Mouse (Mus musculus): ENCODE measurements at regions not wholly inside any gene's neighbourhood (a gene's known extent, or its start where the extent isn't known, plus 50 kb on each side); places are given as distances from the start of the nearest gene placed in this dataset.

DNA sequence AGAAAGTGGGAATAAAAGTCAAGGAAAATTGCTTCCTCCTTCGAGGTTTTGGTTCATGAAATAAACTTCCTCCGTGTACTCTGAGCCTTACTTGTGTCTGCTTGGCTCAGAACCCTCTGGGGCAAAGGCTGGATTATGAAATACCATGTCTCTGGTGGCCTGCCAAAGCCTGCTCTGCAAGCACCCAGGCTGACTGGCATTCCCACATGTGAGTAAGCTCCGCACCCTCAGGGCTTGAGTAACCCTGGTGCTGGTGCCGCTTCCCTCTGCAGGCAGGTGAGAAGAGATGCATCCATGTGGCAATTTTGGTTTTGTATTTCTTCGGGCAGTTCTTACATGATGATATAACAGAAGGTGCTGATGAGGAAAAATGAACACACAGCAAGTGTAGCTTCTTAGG lies 66.0 kb downstream of the Nr2f2 start:
- no peak overlapping the region for H3K9ac ChIP-seq (ENCODE audit: low read length)
- H3K9me3 ChIP-seq (replicated peaks; ENCODE audit: control insufficient read depth, low read length): no peaks in the 10 kb centered on the region
- 70% methylated on average over 5 of the region's 5 CpGs for WGBS
- no peak overlapping the region for H3K27ac ChIP-seq (ENCODE audit: low read length)
- no peak for ATAC-seq (replicated peaks; ENCODE audit: extremely low read depth, insufficient read depth, low FRiP score)
- H3K36me3 ChIP-seq (ENCODE audit: control insufficient read depth, insufficient read depth): no peaks in the 10 kb centered on the region
- no peak overlapping the region for H3K4me2 ChIP-seq (ENCODE audit: low read depth, low read length)
- no peaks in the 10 kb centered on the region for H3K27me3 ChIP-seq (ENCODE audit: control insufficient read depth, insufficient read depth, low read length)
- no peak overlapping the region for H3K4me3 ChIP-seq (ENCODE audit: low read length)
- no peaks in the 10 kb centered on the region for H3K4me1 ChIP-seq (ENCODE audit: control insufficient read depth, insufficient read depth, low read length)

GRCm38 (mm10) chr7:70291431-70291830 lies 75.1 kb downstream of the Nr2f2 start:
- Histone ChIP-seq H3K27me3 (ENCODE audit: control insufficient read depth, insufficient read depth, low read length) (peaks cover 44% of the 10 kb centered on the region), H3K9me3 (replicated peaks; ENCODE audit: control insufficient read depth, low read length) (no peaks in the 10 kb centered on the region; the same call in 1 of the 2 replicates), H3K36me3 (ENCODE audit: control insufficient read depth, insufficient read depth) (no peaks in the 10 kb centered on the region), H3K9ac (ENCODE audit: low read length) (no peak overlapping the region), H3K27ac (ENCODE audit: low read length) (no peak overlapping the region), H3K4me3 (ENCODE audit: low read length) (no peak overlapping the region), H3K4me2 (ENCODE audit: low read depth, low read length) (no peak overlapping the region), H3K4me1 (ENCODE audit: control insufficient read depth, insufficient read depth, low read length) (no peaks in the 10 kb centered on the region)
- WGBS: 81% methylated on average over 6 of the region's 6 CpGs
- no peak for ATAC-seq (replicated peaks; ENCODE audit: extremely low read depth, insufficient read depth, low FRiP score)

- no peak for ATAC-seq (replicated peaks; ENCODE audit: extremely low read depth, insufficient read depth, low FRiP score)
- peaks cover 48% of the 10 kb centered on the region for H3K27me3 ChIP-seq (ENCODE audit: control insufficient read depth, insufficient read depth, low read length)
- no peak overlapping the region for H3K4me2 ChIP-seq (ENCODE audit: low read depth, low read length)
- no peaks in the 10 kb centered on the region; the same call in 1 of the 2 replicates for H3K9me3 ChIP-seq (replicated peaks; ENCODE audit: control insufficient read depth, low read length)
- H3K9ac ChIP-seq (ENCODE audit: low read length): no peak overlapping the region
- H3K27ac ChIP-seq (ENCODE audit: low read length): no peak overlapping the region
- no peaks in the 10 kb centered on the region for H3K36me3 ChIP-seq (ENCODE audit: control insufficient read depth, insufficient read depth)
- no peak overlapping the region for H3K4me3 ChIP-seq (ENCODE audit: low read length)
- H3K4me1 ChIP-seq (ENCODE audit: control insufficient read depth, insufficient read depth, low read length): no peaks in the 10 kb centered on the region
- 66% methylated on average over 8 of the region's 8 CpGs for WGBS
Measured at GRCm38 (mm10) chr7:70290733-70291320, 75.7 kb downstream of the Nr2f2 start.

GRCm38 (mm10) chr7:70290277-70290676 lies 76.3 kb downstream of the Nr2f2 start:
- Histone ChIP-seq H3K27ac (ENCODE audit: low read length) (no peak overlapping the region), H3K4me3 (ENCODE audit: low read length) (no peak overlapping the region), H3K9ac (ENCODE audit: low read length) (no peak overlapping the region), H3K36me3 (ENCODE audit: control insufficient read depth, insufficient read depth) (no peaks in the 10 kb centered on the region), H3K4me1 (ENCODE audit: control insufficient read depth, insufficient read depth, low read length) (no peaks in the 10 kb centered on the region), H3K27me3 (ENCODE audit: control insufficient read depth, insufficient read depth, low read length) (peaks cover 53% of the 10 kb centered on the region), H3K4me2 (ENCODE audit: low read depth, low read length) (no peak overlapping the region), H3K9me3 (replicated peaks; ENCODE audit: control insufficient read depth, low read length) (no peaks in the 10 kb centered on the region; the same call in 1 of the 2 replicates)
- ATAC-seq (replicated peaks; ENCODE audit: extremely low read depth, insufficient read depth, low FRiP score): no peak
- 51% methylated on average over 6 of the region's 6 CpGs for WGBS

GRCm38 (mm10) chr7:70288621-70289020 lies 77.9 kb downstream of the Nr2f2 start:
- Histone ChIP-seq H3K4me1 (ENCODE audit: control insufficient read depth, insufficient read depth, low read length) (no peaks in the 10 kb centered on the region), H3K4me2 (ENCODE audit: low read depth, low read length) (no peak overlapping the region), H3K9ac (ENCODE audit: low read length) (no peak overlapping the region), H3K4me3 (ENCODE audit: low read length) (no peak overlapping the region), H3K36me3 (ENCODE audit: control insufficient read depth, insufficient read depth) (no peaks in the 10 kb centered on the region), H3K27me3 (ENCODE audit: control insufficient read depth, insufficient read depth, low read length) (peaks cover 67% of the 10 kb centered on the region), H3K27ac (ENCODE audit: low read length) (no peak overlapping the region), H3K9me3 (replicated peaks; ENCODE audit: control insufficient read depth, low read length) (no peaks in the 10 kb centered on the region; the same call in 1 of the 2 replicates)
- no peak for ATAC-seq (replicated peaks; ENCODE audit: extremely low read depth, insufficient read depth, low FRiP score)
- WGBS: 19% methylated on average over 5 of the region's 5 CpGs

DNA sequence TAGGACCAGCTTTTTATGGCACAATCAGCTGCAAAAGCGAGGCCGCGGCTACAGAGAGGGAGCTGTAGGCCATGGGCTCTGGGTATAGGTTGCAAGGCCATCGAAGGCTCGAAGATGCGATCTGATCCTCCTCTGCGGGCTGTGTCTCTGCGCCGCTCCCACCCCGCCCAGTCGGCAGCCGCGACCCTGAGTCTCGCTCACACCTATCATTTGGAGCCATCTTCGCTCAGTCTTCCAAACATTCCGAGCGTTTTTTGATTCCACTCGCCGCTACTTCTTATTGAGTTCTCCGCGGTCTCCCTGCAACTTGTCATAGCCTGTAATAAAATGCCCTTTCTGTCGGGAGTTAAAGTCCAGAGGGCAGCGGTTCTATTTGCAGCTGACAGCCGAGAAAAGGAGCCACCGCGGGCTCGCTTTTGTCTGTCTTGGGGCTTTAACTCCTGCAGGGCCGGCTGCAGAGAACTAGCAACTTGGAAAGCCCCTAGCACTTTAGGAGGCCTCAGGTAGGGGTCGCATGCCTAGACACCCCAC lies 78.6 kb downstream of the Nr2f2 start:
- Histone ChIP-seq H3K36me3 (ENCODE audit: control insufficient read depth, insufficient read depth) (no peaks in the 10 kb centered on the region), H3K9me3 (replicated peaks; ENCODE audit: control insufficient read depth, low read length) (no peaks in the 10 kb centered on the region; the same call in 1 of the 2 replicates), H3K4me2 (ENCODE audit: low read depth, low read length) (peak overlapping the region; percentile 47), H3K9ac (ENCODE audit: low read length) (no peak overlapping the region), H3K27me3 (ENCODE audit: control insufficient read depth, insufficient read depth, low read length) (peaks cover 74% of the 10 kb centered on the region), H3K4me1 (ENCODE audit: control insufficient read depth, insufficient read depth, low read length) (no peaks in the 10 kb centered on the region), H3K4me3 (ENCODE audit: low read length) (peak overlapping the region; percentile 33), H3K27ac (ENCODE audit: low read length) (no peak overlapping the region)
- 1% methylated on average over 29 of the region's 29 CpGs for WGBS
- no peak for ATAC-seq (replicated peaks; ENCODE audit: extremely low read depth, insufficient read depth, low FRiP score)

DNA sequence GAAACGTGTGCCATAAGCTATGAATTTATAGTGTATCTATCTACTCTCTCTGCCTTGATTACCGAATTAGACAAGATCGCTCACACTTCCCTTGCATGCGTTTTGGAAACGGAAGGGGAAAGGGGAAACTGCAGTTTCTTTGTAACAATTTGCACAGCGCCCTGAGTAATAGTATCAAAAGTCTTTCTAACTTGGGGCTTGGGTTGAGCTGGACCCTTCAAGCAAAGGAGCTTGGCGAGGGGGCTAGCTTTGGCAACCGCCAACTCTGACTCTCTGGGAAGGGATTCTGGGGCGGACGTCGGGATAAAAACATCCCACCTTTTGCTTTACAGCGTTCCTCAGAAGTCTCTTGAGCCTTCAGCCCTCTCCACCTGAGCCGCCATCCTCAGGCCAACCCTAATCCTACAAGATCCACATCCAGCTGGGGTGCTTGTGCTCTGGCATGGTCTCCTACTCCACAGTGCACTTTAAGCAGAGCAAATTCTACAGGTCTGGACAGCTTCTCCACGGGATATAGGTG lies 79.6 kb downstream of the Nr2f2 start:
- no peaks in the 10 kb centered on the region for H3K9me3 ChIP-seq (replicated peaks; ENCODE audit: control insufficient read depth, low read length)
- no peak overlapping the region for H3K9ac ChIP-seq (ENCODE audit: low read length)
- H3K4me3 ChIP-seq (ENCODE audit: low read length): no peak overlapping the region
- H3K27ac ChIP-seq (ENCODE audit: low read length): no peak overlapping the region
- H3K36me3 ChIP-seq (ENCODE audit: control insufficient read depth, insufficient read depth): no peaks in the 10 kb centered on the region
- peaks cover 84% of the 10 kb centered on the region for H3K27me3 ChIP-seq (ENCODE audit: control insufficient read depth, insufficient read depth, low read length)
- H3K4me2 ChIP-seq (ENCODE audit: low read depth, low read length): no peak overlapping the region
- no peak for ATAC-seq (replicated peaks; ENCODE audit: extremely low read depth, insufficient read depth, low FRiP score)
- WGBS: 15% methylated on average over 14 of the region's 14 CpGs
- H3K4me1 ChIP-seq (ENCODE audit: control insufficient read depth, insufficient read depth, low read length): no peaks in the 10 kb centered on the region

DNA sequence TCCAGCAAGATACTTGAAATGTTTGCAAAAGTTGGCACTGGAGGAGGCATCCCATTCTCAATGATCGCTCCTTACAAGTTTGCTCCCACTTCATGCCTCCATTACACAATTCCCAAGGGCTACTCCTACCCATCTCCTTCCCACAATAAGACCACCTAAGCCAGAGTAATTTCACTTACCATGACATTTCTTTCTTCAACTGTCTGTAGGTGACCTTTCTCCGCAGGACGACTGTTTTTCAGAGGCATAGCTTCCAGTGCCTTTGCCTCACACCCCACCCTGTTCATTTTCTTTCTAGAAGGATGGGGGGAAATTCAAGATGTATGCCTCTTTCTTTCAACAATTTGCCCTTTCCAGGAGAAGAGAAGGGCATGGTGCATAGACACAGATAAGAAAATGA lies 81.2 kb downstream of the Nr2f2 start:
- H3K4me2 ChIP-seq (ENCODE audit: low read depth, low read length): no peak overlapping the region
- H3K36me3 ChIP-seq (ENCODE audit: control insufficient read depth, insufficient read depth): no peaks in the 10 kb centered on the region
- H3K27me3 ChIP-seq (ENCODE audit: control insufficient read depth, insufficient read depth, low read length): peaks cover 89% of the 10 kb centered on the region
- H3K4me3 ChIP-seq (ENCODE audit: low read length): no peak overlapping the region
- ATAC-seq (replicated peaks; ENCODE audit: extremely low read depth, insufficient read depth, low FRiP score): no peak
- H3K9ac ChIP-seq (ENCODE audit: low read length): no peak overlapping the region
- 17% methylated on average over 3 of the region's 3 CpGs for WGBS
- peaks cover 9% of the 10 kb centered on the region for H3K4me1 ChIP-seq (ENCODE audit: control insufficient read depth, insufficient read depth, low read length)
- H3K27ac ChIP-seq (ENCODE audit: low read length): no peak overlapping the region
- H3K9me3 ChIP-seq (replicated peaks; ENCODE audit: control insufficient read depth, low read length): no peaks in the 10 kb centered on the region

DNA sequence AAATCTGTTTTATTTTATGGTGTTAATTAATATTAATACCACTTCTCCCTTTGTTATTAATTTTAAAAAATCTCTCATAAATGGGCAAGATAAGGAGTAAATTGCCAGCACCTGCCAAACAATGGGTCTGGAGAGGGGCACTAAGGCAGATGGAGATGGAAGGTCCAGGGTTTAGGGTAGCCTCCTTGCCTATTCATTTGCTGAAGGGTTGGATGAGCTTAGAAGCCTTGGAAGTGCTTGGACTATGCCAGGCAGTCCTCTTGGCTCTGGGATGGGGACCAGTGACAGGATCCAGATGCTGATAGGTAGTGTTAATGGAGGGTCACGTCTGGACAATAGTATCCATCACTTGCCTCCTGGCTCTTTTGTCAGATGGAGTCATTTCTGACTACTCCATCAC lies 82.7 kb downstream of the Nr2f2 start:
- ATAC-seq (replicated peaks; ENCODE audit: extremely low read depth, insufficient read depth, low FRiP score): no peak
- Histone ChIP-seq H3K9ac (ENCODE audit: low read length) (no peak overlapping the region), H3K36me3 (ENCODE audit: control insufficient read depth, insufficient read depth) (no peaks in the 10 kb centered on the region), H3K27ac (ENCODE audit: low read length) (no peak overlapping the region), H3K9me3 (replicated peaks; ENCODE audit: control insufficient read depth, low read length) (no peaks in the 10 kb centered on the region), H3K4me3 (ENCODE audit: low read length) (no peak overlapping the region), H3K27me3 (ENCODE audit: control insufficient read depth, insufficient read depth, low read length) (peaks cover 79% of the 10 kb centered on the region), H3K4me2 (ENCODE audit: low read depth, low read length) (no peak overlapping the region), H3K4me1 (ENCODE audit: control insufficient read depth, insufficient read depth, low read length) (peaks cover 10% of the 10 kb centered on the region)
- 8% methylated on average over 1 of the region's 1 CpGs for WGBS

Measured in heart, embryonic 16.5 days (tissue).